Mouse (Mus musculus) heart, embryonic 14.5 days (tissue): ENCODE data around the gene Ptpn20. TPM values are rescaled to one million over a fixed set of nuclear protein-coding genes. Genes with fewer than 3 reads are reported as not detected.

Experiments
- ATAC-seq: fragments of 200-750 bp; cut with Nextera tagmentation; 2 replicates; pipeline ENCODE4 v1.8.0; 2017; ENCODE audit warnings: low read depth, moderate TSS enrichment; ENCODE audit not compliant: insufficient number of reproducible peaks, insufficient read depth, low FRiP score
- H3K27ac ChIP-seq, 2 experiments: fragments of 200-500 bp in 1 of 2; fragments of 300-500 bp in 1 of 2; sonication (generic) in 1 of 2; replicated peaks in 1 of 2; 2 replicates each; pipeline ENCODE4 v1.5.1; 2012 to 2014; ENCODE audit warnings: low read depth in 2 of 2, low read length in 2 of 2, control low read depth in 1 of 2, mild to moderate bottlenecking in 1 of 2, mixed read lengths in 1 of 2; ENCODE audit not compliant: control insufficient read depth in 1 of 2, insufficient read depth in 1 of 2
- H3K27me3 ChIP-seq: fragments of 300-500 bp; sonication (generic); 2 replicates; pipeline ENCODE4 v1.6.1; 2014; ENCODE audit warnings: mild to moderate bottlenecking, low read length, control low read depth; ENCODE audit not compliant: control insufficient read depth, insufficient read depth
- H3K36me3 ChIP-seq: fragments of 300-500 bp; sonication (generic); 2 replicates; pipeline ENCODE4 v1.6.1; 2014; ENCODE audit warnings: mild to moderate bottlenecking, control low read depth, low read length, mixed read lengths; ENCODE audit not compliant: control insufficient read depth, insufficient read depth
- H3K4me1 ChIP-seq, 2 experiments: fragments of 200-500 bp in 1 of 2; fragments of 300-500 bp in 1 of 2; sonication (generic) in 1 of 2; 2 replicates each; pipeline ENCODE4 v1.6.1; 2012 to 2014; ENCODE audit warnings: low read length in 2 of 2, control low read depth in 1 of 2, mixed read lengths in 1 of 2; ENCODE audit not compliant: control insufficient read depth in 2 of 2, insufficient read depth in 2 of 2
- H3K4me2 ChIP-seq: fragments of 300-500 bp; sonication (generic); 2 replicates; pipeline ENCODE4 v1.6.1; 2014; ENCODE audit warnings: mild to moderate bottlenecking, low read length
- H3K4me3 ChIP-seq, 2 experiments: fragments of 200-500 bp in 1 of 2; fragments of 300-500 bp in 1 of 2; sonication (generic) in 1 of 2; 2 replicates each; pipeline ENCODE4 v1.5.1; 2012 to 2014; ENCODE audit warnings: low read length in 2 of 2, mild to moderate bottlenecking in 2 of 2, control low read depth in 1 of 2, low read depth in 1 of 2, moderate library complexity in 1 of 2; ENCODE audit not compliant: control insufficient read depth in 1 of 2, insufficient read depth in 1 of 2
- H3K9ac ChIP-seq: fragments of 300-500 bp; sonication (generic); 2 replicates; pipeline ENCODE4 v1.6.1; 2014; ENCODE audit warnings: mild to moderate bottlenecking, low read length
- H3K9me3 ChIP-seq: fragments of 300-500 bp; sonication (generic); 2 replicates; pipeline ENCODE4 v1.6.1; 2016; ENCODE audit warnings: low read length, control low read depth; ENCODE audit not compliant: control insufficient read depth
- WGBS: fragments of 180-500 bp; shearing (Covaris S2); extraction: QIAGEN DNeasy Blood & Tissue Kit; methylation state at CpG from one replicate; pipeline ENCODE4 v1.1.7; 2014; 5-methylcytosine and 5-hydroxymethylcytosine counted together
- polyA plus RNA-seq: library from polyadenylated mRNA; unstranded; fragments of >200 nt; fragmentation: Nextera tagmentation; extraction: Ambion mirVana; gene quantifications from 2 replicates; pipeline ENCODE4 v1.2.1, GENCODE M21; 2014

Gene Ptpn20
- polyA plus RNA-seq, 1 experiment from 2014 or later: 0.16 TPM

- 87% methylated on average over 6 of the region's 6 CpGs for WGBS
- H3K27me3 ChIP-seq: no peaks in the 10 kb centered on the region
Observed at GRCm38 (mm10) chr14:33677996-33678395, 89.0 kb downstream of the Ptpn20 start.

GRCm38 (mm10) chr14:33678740-33679139 is 89.7 kb downstream of the Ptpn20 start:
- 83% methylated on average over 3 of the region's 3 CpGs for WGBS
- no peak for ATAC-seq
- Histone ChIP-seq H3K27me3 (no peaks in the 10 kb centered on the region), H3K9me3 (no peaks in the 10 kb centered on the region), H3K9ac (no peak overlapping the region), H3K4me3 (no peak overlapping the region), H3K27ac (no peak overlapping the region), H3K4me1 (peaks cover 4% of the 10 kb centered on the region in 2 experiments; a peak in 2 of 4 replicates), H3K36me3 (no peaks in the 10 kb centered on the region), H3K4me2 (no peak overlapping the region)

More at GRCm38 (mm10) chr14:33677996-33678395, 89.0 kb downstream of the Ptpn20 start:
- Histone ChIP-seq H3K9ac (no peak overlapping the region), H3K4me2 (no peak overlapping the region), H3K4me1 (peaks cover 3% of the 10 kb centered on the region in 2 experiments; a peak in 2 of 4 replicates), H3K36me3 (no peaks in the 10 kb centered on the region), H3K9me3 (no peaks in the 10 kb centered on the region), H3K4me3 (no peak overlapping the region), H3K27ac (no peak overlapping the region)
- ATAC-seq: no peak

- 89% methylated on average over 6 of the region's 6 CpGs for WGBS
Observed at GRCm38 (mm10) chr14:33680621-33681020, 91.6 kb downstream of the Ptpn20 start.

GRCm38 (mm10) chr14:33682768-33683167 is 93.8 kb downstream of the Ptpn20 start:
- Histone ChIP-seq H3K4me3 (no peak overlapping the region), H3K4me2 (no peak overlapping the region), H3K36me3 (no peaks in the 10 kb centered on the region), H3K4me1 (peaks cover 13 to 14% of the 10 kb centered on the region in 2 experiments), H3K9ac (no peak overlapping the region), H3K9me3 (no peaks in the 10 kb centered on the region), H3K27ac (no peak overlapping the region), H3K27me3 (no peaks in the 10 kb centered on the region)
- 13% methylated on average over 2 of the region's 2 CpGs for WGBS
- ATAC-seq: no peak

More at GRCm38 (mm10) chr14:33680621-33681020, 91.6 kb downstream of the Ptpn20 start:
- Histone ChIP-seq H3K4me1 (peaks cover 4 to 7% of the 10 kb centered on the region in 2 experiments; a peak in 2 of 4 replicates), H3K27me3 (no peaks in the 10 kb centered on the region), H3K27ac (no peak overlapping the region), H3K4me2 (no peak overlapping the region), H3K4me3 (no peak overlapping the region), H3K9me3 (no peaks in the 10 kb centered on the region), H3K9ac (no peak overlapping the region), H3K36me3 (no peaks in the 10 kb centered on the region)
- ATAC-seq: no peak

- H3K27ac ChIP-seq: no peak overlapping the region
- ATAC-seq: no peak
- H3K4me1 ChIP-seq: peaks cover 21 to 22% of the 10 kb centered on the region in 2 experiments
- no peak overlapping the region for H3K4me2 ChIP-seq
- H3K36me3 ChIP-seq: no peaks in the 10 kb centered on the region
- H3K9ac ChIP-seq: no peak overlapping the region
- no peaks in the 10 kb centered on the region for H3K9me3 ChIP-seq
- no peak overlapping the region for H3K4me3 ChIP-seq
- no peaks in the 10 kb centered on the region for H3K27me3 ChIP-seq
- 50% methylated on average over 13 of the region's 13 CpGs for WGBS
Observed at GRCm38 (mm10) chr14:33683701-33684100, 94.7 kb downstream of the Ptpn20 start.

GRCm38 (mm10) chr14:33687444-33688028 is 98.5 kb downstream of the Ptpn20 start:
- Histone ChIP-seq H3K9ac (no peak overlapping the region), H3K4me1 (peaks cover 35 to 43% of the 10 kb centered on the region in 2 experiments), H3K27me3 (no peaks in the 10 kb centered on the region; the same call in 1 of the 2 replicates), H3K36me3 (no peaks in the 10 kb centered on the region), H3K4me2 (peak overlapping the region; percentile 12; the same call in 1 of the 2 replicates), H3K9me3 (no peaks in the 10 kb centered on the region), H3K4me3 (no peak overlapping the region), H3K27ac (peak overlapping the region; percentile 46 to 78)
- 10% methylated on average over 6 of the region's 6 CpGs for WGBS
- ATAC-seq: peak; percentile 65

GRCm38 (mm10) chr14:33689044-33689443 is 100.0 kb downstream of the Ptpn20 start:
- H3K4me3 ChIP-seq: no peak overlapping the region
- peaks cover 30 to 39% of the 10 kb centered on the region in 2 experiments for H3K4me1 ChIP-seq
- H3K9me3 ChIP-seq: no peaks in the 10 kb centered on the region
- no peak for ATAC-seq
- H3K27ac ChIP-seq: no peak overlapping the region
- H3K36me3 ChIP-seq: no peaks in the 10 kb centered on the region
- H3K4me2 ChIP-seq: no peak overlapping the region
- no peak overlapping the region for H3K9ac ChIP-seq
- H3K27me3 ChIP-seq: no peaks in the 10 kb centered on the region; the same call in 1 of the 2 replicates
